Mouse (Mus musculus) heart, postnatal 10 days (tissue): ENCODE results near the gene Appl2. TPM values are rescaled to one million over a fixed set of nuclear protein-coding genes. Genes with fewer than 3 reads are reported as not detected.
A peak's percentile ranks its signal among the peaks of the same experiment; 100 is the strongest.
"Not testable (repeated sequence)": the region's sequence is repeated elsewhere in the genome, so short reads cannot be mapped to it uniquely, and the experiment has no call there.

Experiments
- DNase-seq, 2 experiments: peaks; one replicate each; pipeline ENCODE4 v3.0.0; 2021
- intact Hi-C: fragments of 180-260 bp; cut with DNase I; formaldehyde crosslinking; loops from one replicate; pipeline ENCODE4 v1.15.1; 2025
- total RNA-seq, 2 experiments: library from RNA; stranded (reverse); gene quantifications; 2 replicates each; pipeline ENCODE4 v1.2.3; 2021

Appl2 gene
- total RNA-seq: 10 to 100 TPM; 42.9 to 45.9 TPM

DNA sequence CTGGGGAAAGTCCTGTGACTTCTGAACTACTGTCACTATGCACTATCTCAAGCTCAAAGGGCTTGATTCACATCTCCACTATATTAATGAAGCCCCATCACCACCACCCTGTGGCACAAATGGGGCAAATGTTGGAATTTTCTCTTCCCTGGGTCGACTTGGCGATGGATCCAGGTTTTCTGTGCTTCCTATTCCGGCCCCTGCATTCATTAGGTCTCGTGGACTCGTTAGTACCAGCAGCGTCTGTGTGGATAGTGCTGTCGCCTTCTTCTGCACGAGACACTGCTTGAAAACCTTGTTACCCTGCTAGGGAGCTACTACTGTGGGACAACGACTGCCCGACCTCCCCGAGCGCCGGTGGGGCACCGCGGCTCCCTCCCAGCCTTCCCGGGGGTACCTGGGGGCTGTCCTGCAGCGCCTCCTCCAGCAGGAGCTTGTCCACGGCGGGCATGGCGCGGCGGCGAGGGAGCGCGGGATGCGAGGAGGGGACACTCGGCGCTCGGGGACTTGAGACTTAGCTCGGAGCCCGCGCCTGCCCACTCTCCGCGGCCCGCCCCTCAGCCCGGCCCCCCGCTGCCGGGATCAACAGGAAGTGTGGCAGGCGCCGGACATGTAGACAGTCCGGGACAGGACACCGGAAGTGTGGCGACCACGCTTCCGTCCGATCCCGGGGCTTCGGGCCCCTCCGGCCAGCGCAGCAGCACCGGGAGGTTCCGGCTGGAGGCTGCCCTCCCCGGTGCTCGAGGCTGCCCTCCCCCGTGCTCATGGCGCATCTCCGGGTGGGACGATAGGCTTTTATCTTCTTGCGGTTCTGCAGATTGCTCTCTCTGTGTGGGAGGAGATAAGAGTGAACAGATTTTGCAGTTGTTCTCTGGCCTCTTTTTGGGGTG is at the start of gene Appl2:
TSS of gene Appl2 (minus strand) at position 608 of the 890 bp plus-strand sequence.
- peak; percentile 96 to 97 for DNase-seq
- intact Hi-C loops: loop anchor here (2.0 to 5.0 kb wide), 3 partner anchors 74 to 129 kb away; partner anchors contain the start of gene 1500009L16Rik

DNA sequence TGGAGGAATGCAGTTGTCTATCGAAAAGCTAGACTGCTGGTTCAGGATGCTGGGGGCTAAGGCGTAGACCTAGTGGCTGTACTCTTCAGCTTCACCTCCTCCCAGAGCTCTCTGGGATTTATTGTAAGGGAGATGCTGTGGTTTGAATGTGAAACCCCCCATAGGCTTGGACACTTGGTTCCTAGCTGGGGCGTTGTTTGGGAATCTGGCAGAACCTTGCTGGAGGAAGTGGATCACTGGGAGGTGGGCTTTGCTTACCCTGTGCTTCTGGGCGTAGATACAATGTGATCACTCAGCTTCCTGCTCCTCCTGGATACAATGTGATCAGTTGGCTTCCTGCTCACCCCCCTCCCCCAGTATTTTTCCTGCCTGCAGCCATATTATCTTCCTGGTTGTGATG is 47.7 kb upstream of the Appl2 start:
- intact Hi-C loops: no loop called here
- no peak for DNase-seq

DNA sequence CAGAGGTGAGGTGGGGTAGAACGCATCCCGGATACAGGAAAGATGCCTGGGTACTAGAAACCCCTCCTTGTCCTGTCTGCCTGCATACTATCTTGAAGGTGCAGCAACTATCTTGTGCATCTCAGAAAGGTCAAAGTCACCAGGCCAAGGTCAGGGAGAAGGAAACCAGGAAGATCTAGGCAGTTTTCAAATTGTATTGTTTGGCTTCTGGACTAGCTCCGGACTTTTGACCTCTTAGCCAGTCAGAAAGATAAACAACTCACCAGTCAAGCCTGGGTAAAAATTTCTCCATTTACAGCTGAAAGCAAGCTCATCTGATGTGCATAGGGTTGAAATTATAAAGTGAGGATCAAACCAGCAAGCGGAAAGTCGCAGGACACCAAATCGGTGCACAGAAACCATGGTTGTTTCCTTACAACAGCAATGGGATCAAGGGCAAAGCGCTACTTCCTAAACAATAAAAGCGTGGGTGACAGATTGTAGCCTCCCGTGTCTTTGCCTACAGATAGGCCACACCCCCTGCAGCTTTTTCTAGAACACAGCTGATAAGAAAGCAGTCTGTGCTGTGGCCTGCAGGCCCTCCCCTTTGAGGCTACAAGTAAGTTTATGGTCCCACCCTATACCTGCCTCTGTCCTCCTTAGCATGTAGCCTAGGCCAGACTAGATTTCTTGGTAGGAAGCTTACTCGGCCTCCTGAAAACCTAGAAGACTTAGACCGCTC is 43.8 kb upstream of the Appl2 start:
- intact Hi-C loops: no loop called here
- DNase-seq: no peak

DNA sequence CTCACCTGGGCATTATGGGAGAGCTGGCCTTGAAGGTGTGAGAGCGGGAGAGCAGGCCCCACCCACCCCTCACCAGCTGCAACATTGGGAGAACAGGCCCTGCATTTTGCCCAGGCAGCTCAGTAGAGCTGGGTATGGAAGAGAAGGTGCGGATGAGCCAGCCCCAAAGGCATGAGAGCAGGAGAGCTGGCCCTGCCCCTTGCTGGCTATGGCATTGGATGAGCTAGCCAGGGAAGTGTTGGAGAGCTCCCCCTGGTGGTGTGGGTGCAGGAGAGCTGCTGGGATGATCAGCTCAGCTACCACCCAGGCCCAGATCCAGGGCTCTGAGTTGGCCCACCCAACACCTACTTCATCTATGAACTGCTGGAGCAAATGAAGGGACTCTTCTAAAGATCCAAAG is 39.7 kb upstream of the Appl2 start:
- intact Hi-C loops: no loop called here
- DNase-seq: no peak

DNA sequence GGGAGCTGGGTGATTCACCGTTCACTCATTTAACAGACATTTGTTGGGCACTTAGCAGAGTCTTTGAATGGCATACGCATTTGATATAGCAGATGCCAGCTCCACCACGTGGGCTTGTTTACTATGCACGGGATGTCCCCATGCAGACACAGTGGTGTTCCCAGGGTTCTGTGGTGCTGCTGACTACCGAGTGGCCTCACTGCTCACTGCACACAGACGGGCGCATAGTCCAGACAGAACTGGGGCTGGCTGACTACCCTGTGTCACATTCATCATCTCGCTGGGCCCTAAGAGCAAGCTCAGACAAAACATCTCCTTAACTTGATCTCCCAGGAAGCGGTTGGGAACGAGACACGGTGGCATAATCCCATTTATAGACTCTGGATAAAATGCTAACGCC is 32.8 kb upstream of the Appl2 start:
- intact Hi-C loops: no loop called here
- DNase-seq: no peak

DNA sequence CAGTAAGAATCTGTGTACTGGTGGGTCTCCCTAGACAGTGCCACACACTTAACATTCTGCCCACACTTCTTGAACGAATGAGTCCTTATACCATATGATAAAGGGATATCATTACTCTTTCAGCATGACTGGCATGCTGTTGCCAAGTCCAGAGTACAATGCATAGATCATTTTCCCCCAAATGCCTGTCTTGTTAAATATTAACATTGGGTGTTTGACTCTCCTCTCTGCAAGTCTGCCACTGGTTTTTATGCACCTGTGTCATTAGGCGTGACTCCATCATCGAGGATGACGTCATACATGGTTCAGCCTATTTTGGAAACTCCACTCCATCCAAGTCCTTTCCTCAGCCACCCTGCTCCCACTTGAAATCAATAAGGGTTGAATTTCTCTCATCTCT is 18.0 kb upstream of the Appl2 start:
- DNase-seq: no peak
- intact Hi-C loops: no loop called here

DNA sequence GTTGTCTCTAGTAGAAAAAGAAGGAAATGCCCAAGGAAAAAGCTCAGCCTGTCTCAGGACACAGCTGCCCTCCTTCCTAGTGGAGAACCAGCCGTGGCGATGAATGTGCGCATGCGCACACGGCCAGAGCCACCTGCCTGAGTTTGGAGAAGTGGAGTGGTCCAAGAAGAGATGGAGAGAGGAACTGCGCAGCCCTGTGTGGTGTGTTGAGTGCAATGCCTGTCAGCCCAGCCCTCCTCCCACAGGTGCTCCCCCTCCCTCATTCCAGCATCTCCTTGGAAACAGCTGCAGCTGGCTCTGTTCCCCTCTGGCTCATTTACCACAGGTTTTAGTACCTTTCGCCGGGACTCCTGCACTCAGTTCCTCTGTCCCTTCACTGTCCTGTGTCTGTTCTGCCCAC is 13.4 kb upstream of the Appl2 start:
- intact Hi-C loops: no loop called here
- DNase-seq: no peak

DNA sequence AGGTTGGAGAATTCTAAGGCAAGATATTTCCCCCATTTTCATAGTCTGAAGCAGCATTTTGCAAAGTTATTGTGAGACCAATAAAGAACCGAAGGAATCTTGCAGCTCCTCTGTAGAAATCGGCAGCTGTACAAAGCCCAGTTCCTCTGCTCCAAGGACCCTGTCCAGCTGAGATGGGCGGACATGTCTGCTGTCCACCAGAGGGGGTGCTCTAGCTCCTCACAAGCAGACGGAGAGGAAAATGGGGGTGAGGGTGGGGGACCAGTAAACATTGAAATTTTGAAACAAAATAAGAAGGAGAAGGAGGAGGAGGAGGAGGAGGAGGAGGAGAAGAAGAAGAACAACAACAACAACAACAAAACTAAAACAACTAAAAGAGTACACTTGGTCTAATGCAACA is 12.1 kb upstream of the Appl2 start:
- intact Hi-C loops: no loop called here
- DNase-seq: no peak

DNA sequence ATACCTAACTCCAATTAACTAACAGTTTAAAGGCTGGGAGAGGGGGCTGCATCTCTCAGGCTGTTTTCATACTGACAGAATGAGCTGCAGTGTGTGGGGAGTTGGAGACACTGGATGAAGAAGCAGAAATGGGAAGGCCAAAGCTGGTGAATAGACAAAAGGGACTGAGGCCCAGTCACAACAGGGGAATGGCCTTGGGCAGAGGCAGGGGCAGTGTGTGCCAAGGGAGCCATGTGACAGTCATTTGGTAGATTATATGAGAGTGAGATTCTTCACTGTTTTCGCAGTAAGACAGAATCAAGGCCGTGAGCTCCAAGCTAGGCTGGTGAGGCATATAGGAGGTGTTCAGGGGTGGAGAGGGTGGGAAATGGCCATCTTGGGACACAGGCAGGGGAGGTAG is 6.1 kb upstream of the Appl2 start:
- intact Hi-C loops: no loop called here
- DNase-seq: no peak

DNA sequence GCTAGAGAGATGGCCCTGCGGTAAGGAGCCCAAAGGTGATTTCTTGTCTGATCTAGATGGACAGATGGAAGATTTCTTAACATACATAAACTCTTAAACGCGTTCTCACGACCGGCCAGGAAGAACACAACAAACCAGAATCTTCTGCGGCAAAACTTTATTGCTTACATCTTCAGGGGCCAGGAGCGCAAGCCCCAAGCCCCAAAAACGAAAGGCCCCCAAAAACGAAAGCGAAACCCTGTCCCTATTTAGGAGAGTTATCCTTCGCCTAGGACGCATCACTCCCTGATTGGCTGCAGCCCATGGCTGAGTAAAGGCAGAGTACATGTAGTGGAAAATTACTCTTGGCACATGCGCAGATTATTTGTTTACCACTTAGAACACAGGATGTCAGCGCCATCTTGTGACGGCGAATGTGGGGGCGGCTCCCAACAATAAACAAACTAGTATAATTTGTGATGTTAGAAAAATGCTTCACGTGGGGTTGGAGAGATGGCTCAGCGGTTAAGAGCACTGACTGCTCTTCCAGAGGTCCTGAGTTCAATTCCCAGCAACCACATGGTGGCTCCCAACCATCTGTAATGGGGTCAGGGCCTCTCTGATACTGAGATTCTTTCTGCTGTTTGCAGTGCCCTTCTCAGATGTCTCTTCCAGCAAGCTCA is 3.8 kb upstream of the Appl2 start:
- intact Hi-C loops, DNase-seq: not testable (repeated sequence)

DNA sequence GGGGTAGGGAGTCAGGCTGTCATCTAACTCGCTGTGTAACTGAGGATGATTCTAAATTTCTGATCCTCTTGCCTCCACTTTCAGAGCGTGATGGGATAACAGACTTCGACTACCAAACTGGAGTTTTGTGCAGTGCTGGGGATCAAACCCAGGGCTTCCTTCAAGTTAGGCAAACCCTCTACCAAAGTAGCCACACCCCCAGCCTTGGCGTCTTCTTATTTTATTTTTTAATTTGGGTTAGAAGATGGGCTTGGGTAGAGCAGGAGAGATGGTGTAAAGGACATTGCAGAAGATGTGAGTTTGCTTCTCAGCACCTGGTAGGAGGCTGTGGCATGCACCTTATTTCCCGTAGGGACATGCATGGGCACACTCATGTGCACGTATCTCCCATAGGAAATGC is 499 bp upstream of the Appl2 start:
- intact Hi-C loops: loop anchor here (2.0 to 5.0 kb wide), 3 partner anchors 74 to 128 kb away; partner anchors contain the start of gene 1500009L16Rik

DNA sequence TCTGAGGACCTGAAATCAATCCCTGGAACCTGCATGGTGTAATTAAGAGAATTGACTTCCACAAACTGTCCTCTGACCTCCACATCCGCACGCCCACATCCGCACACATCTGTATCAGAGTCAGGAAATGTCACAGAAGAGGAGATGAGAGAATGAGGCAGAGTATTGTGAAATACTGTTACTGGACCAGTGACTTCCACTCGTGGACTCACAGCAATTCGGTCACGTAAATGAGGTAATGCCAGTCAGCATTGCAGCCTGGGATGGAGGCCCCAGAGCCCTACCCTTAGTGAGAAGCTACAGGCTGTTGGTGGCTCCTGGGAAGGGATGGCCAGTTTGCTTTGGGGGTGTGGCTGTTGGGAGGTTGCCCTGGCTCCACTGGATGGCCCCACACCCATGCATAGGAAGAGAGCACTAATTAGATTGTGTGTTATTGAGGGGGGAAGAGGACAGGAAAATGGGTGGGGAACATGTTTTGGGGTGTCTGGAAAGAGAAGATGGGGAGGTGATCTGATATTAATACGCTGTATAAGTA is 2.1 kb downstream of the Appl2 start:
- intact Hi-C loops: loop anchor here (1.0 to 5.0 kb wide), 3 partner anchors 30 to 131 kb away; no protein-coding TSS in a partner anchor
- DNase-seq: no peak

More for the DNA sequence above, 499 bp upstream of the Appl2 start:
- no peak for DNase-seq

DNA sequence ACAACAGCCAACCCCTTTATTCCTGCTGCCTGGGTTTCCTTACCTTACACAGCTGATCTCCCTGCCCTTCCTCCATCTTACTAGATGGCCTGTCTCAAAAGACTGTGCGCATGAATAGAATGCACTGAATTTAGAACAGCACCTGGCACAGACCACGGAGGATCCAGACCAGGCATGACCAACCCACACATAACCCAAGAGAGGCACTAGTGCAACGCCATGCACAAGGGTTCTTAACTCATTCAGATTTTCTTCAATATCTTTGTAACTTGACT is 2.9 kb downstream of the Appl2 start:
- DNase-seq: no peak
- intact Hi-C loops: loop anchor here (5.0 kb wide), 2 partner anchors 98 to 132 kb away; no protein-coding TSS in a partner anchor

DNA sequence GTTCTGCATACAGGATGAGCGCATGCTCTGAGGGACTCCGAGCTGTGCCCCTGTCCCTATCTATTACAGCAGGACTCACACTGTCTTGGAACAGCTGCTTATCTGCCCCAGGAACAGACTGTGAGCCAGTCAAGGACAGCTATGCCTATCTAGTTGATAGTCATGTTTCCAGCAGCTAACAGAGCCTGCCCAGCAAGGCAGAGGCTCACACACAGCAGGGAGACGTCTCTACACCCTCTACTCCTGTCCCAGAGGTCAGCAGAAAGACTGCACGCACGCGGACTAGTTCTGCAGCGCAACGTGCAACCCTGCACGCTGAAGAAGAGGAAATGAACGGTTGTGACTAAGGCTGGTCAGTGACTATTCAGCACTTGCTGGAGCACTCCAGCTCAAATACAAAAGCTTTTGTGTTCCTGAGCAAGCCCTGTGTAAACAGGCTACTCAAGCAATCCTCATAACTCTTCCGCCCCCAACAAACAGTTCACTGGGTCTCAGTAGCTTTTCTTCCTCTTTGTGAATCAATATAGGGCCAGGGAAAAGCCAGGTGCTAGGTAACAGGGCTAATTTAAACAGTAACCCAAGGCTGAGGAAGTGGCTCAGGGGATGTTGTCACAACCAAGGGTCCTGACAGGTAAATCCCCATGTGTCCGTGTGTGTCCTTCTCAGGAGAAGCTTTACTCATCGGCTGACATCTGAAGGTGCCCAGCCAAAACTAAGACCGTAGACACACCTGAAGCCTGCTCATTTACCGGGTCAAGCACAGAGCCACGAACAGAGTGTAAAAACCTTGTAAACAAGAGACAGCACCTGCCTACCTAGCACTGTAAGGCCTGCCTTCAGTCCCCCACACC is 3.4 kb downstream of the Appl2 start:
- peak; percentile 49 to 58 for DNase-seq

DNA sequence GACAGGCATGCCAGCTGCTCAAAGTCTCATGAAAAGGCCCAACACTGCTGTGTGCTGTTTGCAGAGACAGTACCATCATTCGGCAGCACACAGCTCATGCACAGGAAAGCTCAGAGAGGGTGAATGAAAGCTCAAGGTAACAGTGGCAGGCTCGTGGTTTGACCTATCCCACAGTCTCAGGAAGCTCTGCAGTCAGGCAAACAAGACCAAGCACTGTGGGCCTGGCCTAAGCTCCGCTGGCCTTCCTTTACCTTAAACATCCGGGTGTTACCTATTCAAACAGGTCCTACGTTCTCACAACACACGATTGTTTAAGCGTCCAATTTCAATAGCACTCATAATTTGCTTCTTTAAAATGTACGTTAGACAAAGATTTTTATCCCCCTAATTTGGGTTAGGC is 4.4 kb downstream of the Appl2 start:
- intact Hi-C loops: no loop called here
- DNase-seq: no peak

More for the DNA sequence above, 3.4 kb downstream of the Appl2 start:
- intact Hi-C loops: loop anchor here (5.0 kb wide), 2 partner anchors 98 to 132 kb away; no protein-coding TSS in a partner anchor

DNA sequence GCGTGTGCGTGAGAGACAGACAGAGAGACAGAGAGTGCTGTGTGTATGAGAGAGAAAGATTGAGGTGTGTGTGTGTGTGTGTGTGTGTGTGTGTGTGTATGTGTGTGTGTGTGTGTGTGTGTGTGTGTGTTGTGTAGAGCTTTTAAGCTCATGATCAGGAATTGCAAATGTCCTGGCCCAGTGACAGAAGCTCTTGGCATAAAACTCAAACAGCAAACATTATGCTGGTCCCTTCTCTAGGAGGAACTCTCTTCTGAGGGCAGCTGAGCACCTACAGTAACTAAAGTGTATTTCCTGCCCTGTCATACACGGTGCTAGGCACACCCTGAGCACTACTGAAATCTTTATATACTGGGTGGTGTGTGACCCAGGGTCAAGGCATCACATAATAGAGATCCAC is 6.9 kb downstream of the Appl2 start:
- intact Hi-C loops: no loop called here

DNA sequence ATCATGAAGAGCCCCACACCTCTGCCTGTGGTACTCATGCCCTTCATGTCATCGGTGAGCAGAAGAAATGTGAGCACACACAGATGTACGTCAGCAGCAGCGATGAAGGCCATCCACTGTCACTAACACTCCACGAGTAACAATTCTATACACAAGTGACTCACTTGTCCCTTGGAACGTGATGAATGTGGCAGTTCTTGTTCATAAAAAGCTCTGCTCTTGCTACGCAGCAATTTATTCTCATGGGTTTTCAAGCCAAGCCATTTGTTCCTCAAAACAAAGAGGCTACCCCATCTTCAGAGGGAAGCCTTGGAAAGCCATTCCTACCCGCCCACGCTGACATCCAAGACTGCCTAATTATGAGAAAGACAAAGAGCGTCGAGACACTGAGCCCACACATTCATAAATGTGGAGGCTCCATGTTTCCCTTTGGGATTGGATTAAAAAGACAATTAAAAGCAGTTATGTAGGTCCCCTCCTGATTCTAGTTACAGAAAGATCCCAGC is 8.6 kb downstream of the Appl2 start:
- intact Hi-C loops: no loop called here
- DNase-seq: no peak

More for the DNA sequence above, 6.9 kb downstream of the Appl2 start:
- no peak for DNase-seq

DNA sequence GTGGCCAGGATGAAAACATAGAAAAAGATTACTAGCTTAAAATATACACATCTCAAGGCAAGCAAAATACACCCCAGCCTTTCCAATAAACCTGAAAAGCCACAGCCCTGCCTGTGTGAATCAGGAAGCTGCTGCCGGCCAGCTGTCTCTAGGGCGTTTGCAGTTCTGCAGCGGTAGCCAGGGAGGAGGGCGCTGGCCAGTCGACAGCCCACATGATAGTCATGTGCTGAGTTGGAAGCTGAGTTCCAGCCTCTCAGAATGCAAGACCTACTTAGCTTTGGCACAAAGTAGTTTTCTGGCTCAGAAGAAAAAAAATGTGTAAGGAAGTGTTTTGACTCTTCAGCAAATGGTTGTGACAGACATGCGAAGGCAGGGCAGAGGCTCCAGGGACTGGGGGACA is 11.2 kb downstream of the Appl2 start:
- intact Hi-C loops: no loop called here
- peak; percentile 90 to 92 for DNase-seq

DNA sequence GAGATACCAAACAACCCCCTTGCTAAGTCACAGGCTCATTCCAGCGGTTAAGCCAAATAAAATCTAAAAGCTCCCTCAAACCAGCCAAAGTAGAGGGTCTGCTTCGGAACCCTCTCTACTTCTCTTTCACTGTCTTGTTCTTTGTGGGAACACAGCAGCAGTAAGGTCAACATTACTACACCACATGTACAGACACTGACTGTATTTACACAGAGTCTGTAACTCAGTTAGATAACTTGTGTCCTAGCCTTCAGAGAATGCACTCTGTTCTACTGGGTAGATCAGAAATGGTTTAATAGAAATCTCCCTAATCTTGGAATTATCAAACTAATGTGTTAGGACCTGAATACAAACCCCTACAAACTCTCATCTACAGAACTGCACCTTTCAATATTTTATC is 12.3 kb downstream of the Appl2 start:
- DNase-seq: no peak
- intact Hi-C loops: no loop called here

DNA sequence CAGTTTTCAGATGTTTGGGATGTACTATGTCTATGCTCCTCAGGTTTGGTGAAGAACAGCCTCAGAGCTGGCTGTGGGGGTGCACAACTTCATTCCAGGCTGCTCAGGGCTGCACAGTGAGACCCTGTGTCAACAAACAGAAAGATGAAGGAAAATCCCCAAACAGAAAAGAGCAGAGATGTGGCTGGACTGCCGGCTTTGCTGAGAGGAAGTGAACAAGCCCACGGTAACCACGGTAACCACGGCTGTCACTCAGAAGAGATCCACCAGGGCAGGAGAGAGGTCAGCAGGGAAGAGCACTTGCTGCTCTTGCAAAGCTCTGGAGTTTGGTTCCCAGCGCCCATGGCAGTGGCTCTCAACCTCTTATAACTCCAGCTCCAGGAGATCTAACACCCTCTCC is 14.1 kb downstream of the Appl2 start:
- peak; percentile 40 to 63 for DNase-seq
- intact Hi-C loops: no loop called here
